Mouse (Mus musculus): Measurements from ENCODE around the gene Tfr2. TPM values are rescaled to one million over a fixed set of nuclear protein-coding genes. Genes with fewer than 3 reads are reported as not detected.

Tfr2 gene
- polyA plus RNA-seq, 1 experiment from 2014 or later: 0.84 TPM

Small RNAs within 50 kb of the gene (microRNA-seq; reads per million reads assigned to microRNA genes)
- gene Mir6418: not detected

Other genes starting within 250 kb of the Tfr2 start
- gene Slc12a9, start 236.2 kb upstream of the Tfr2 start, polyA plus RNA-seq (2014; fragmentation: Nextera tagmentation; extraction: Ambion mirVana): 4.7 and 6.4 TPM in 2 replicates
- 71.2 and 76.7 TPM in 2 replicates for gene Ephb4, start 219.7 kb upstream of the Tfr2 start, polyA plus RNA-seq (2014; fragmentation: Nextera tagmentation; extraction: Ambion mirVana)
- 0.13 TPM in 1 of 2 replicates, not detected in the other for gene Zan, start 92.8 kb upstream of the Tfr2 start, polyA plus RNA-seq (2014; fragmentation: Nextera tagmentation; extraction: Ambion mirVana)
- 51.1 and 59.3 TPM in 2 replicates for gene Pop7, start 67.3 kb upstream of the Tfr2 start, polyA plus RNA-seq (2014; fragmentation: Nextera tagmentation; extraction: Ambion mirVana)
- gene Gigyf1, start 51.3 kb upstream of the Tfr2 start, polyA plus RNA-seq (2014; fragmentation: Nextera tagmentation; extraction: Ambion mirVana): 13.7 and 14.1 TPM in 2 replicates
- gene Epo, start 36.6 kb upstream of the Tfr2 start, polyA plus RNA-seq (2014; fragmentation: Nextera tagmentation; extraction: Ambion mirVana): 0.54 and 0.67 TPM in 2 replicates
- gene Gnb2, start 36.3 kb upstream of the Tfr2 start, polyA plus RNA-seq (2014; fragmentation: Nextera tagmentation; extraction: Ambion mirVana): 352 and 360 TPM in 2 replicates
- gene Actl6b, start 16.3 kb upstream of the Tfr2 start, polyA plus RNA-seq (2014; fragmentation: Nextera tagmentation; extraction: Ambion mirVana): not detected in 2 replicates
- gene Mospd3, start 31.2 kb downstream of the Tfr2 start, polyA plus RNA-seq (2014; fragmentation: Nextera tagmentation; extraction: Ambion mirVana): 20.4 and 21.4 TPM in 2 replicates
- gene Pcolce, start 43.9 kb downstream of the Tfr2 start, polyA plus RNA-seq (2014; fragmentation: Nextera tagmentation; extraction: Ambion mirVana): 150 TPM in 2 replicates
- 0.11 and 0.24 TPM in 2 replicates for gene Fbxo24, start 59.2 kb downstream of the Tfr2 start, polyA plus RNA-seq (2014; fragmentation: Nextera tagmentation; extraction: Ambion mirVana)
- 31.1 and 35.3 TPM in 2 replicates for gene Lrch4, start 59.3 kb downstream of the Tfr2 start, polyA plus RNA-seq (2014; fragmentation: Nextera tagmentation; extraction: Ambion mirVana)
- gene Gm20605, start 59.3 kb downstream of the Tfr2 start, polyA plus RNA-seq (2014; fragmentation: Nextera tagmentation; extraction: Ambion mirVana): 6.5 and 11.5 TPM in 2 replicates
- gene Sap25, start 71.5 kb downstream of the Tfr2 start, polyA plus RNA-seq (2014; fragmentation: Nextera tagmentation; extraction: Ambion mirVana): 8.2 and 9.2 TPM in 2 replicates
- 0.31 and 0.47 TPM in 2 replicates for gene Irs3, start 75.9 kb downstream of the Tfr2 start, polyA plus RNA-seq (2014; fragmentation: Nextera tagmentation; extraction: Ambion mirVana)
- 14.1 and 15.4 TPM in 2 replicates for gene Agfg2, start 114.9 kb downstream of the Tfr2 start, polyA plus RNA-seq (2014; fragmentation: Nextera tagmentation; extraction: Ambion mirVana)
- 1.2 and 1.8 TPM in 2 replicates for gene Nyap1, start 171.8 kb downstream of the Tfr2 start, polyA plus RNA-seq (2014; fragmentation: Nextera tagmentation; extraction: Ambion mirVana)
- gene Tsc22d4, start 175.9 kb downstream of the Tfr2 start, polyA plus RNA-seq (2014; fragmentation: Nextera tagmentation; extraction: Ambion mirVana): 96.0 and 101 TPM in 2 replicates
- gene Ppp1r35, start 209.0 kb downstream of the Tfr2 start, polyA plus RNA-seq (2014; fragmentation: Nextera tagmentation; extraction: Ambion mirVana): 61.4 and 62.0 TPM in 2 replicates
- 12.0 and 12.2 TPM in 2 replicates for gene Mepce, start 217.8 kb downstream of the Tfr2 start, polyA plus RNA-seq (2014; fragmentation: Nextera tagmentation; extraction: Ambion mirVana)
- gene Zcwpw1, start 218.0 kb downstream of the Tfr2 start, polyA plus RNA-seq (2014; fragmentation: Nextera tagmentation; extraction: Ambion mirVana): 19.6 and 20.1 TPM in 2 replicates